Mouse (Mus musculus) A20 (cell line): ENCODE measurements around the gene Faap20.

Experiments
- DNase-seq: peaks from one replicate; pipeline ENCODE4 v3.0.0-alpha.2; 2011; ENCODE audit warnings: low read depth, low spot score

Faap20 gene

DNA sequence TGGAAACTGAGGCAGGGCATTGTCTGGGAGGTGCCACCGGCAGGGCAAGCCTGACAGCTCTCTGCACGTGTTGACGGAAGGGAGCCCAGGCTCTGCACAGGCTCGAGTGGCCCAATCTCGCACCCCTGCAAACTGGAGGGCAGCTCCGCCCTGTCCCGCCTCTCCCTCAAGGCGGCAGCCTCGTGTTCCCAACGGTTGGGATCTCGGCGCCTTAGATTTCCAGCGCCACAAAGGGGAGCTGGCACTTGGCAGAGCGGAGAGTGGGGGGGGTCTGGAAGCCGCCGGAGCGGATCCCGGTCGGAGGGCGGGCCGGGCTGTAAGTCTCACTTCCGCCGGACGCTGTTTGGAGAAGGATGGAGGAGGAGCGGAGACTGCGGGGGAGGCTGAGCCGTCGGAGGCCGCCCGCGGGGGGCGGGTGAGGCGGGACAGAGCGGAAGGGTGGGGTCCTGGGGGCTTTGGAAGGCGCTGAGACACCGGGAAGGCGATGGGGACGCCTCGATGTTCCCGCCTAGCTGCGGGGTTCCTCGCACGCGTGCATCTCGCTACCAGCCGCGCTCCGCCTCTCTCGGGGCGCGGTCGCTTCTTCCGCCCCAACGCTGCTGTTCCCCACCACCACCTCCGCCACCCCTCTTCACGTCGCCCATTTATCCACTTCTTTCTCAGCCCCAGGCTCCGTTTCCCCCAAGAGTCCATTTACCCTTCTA, at the start of gene Faap20:
Gene Faap20, plus strand, starts transcription at position 155 of the 704 bp plus-strand sequence.
- DNase-seq, result peak; percentile 92

DNA sequence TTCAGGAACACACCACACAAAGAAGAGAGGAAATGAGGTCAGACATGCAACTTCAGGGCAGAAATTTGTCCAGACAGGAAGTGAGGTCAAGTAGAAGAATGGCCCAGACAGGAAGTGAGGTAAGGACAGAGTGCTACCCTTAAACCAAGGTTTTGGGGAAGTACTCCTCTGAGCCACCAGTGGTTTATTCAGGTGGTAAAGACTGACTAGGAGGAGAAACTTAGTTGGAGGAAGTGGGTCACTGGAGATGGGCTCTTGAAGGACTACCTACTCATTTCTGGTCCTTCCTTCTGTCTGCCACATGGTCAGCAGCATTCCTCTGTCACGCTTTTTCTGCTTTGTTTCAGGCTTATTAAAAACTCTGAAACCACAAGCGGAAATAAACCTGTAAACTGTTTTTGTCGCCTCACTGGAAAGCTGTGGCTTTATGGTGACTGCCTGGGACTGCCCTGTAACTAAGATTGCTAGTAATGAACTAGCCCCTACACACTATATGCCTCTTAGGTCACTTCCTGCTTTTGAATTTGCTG, 48.7 kb upstream of the Faap20 start:
- DNase-seq, result peak; percentile 82

- DNase-seq, result no peak
Observed at GRCm38 (mm10) chr4:155201764-155202163, 47.8 kb upstream of the Faap20 start.

GRCm38 (mm10) chr4:155205919-155206318, 43.7 kb upstream of the Faap20 start:
- DNase-seq, result no peak

GRCm38 (mm10) chr4:155206498-155206897, 43.1 kb upstream of the Faap20 start:
- DNase-seq, result no peak

DNA sequence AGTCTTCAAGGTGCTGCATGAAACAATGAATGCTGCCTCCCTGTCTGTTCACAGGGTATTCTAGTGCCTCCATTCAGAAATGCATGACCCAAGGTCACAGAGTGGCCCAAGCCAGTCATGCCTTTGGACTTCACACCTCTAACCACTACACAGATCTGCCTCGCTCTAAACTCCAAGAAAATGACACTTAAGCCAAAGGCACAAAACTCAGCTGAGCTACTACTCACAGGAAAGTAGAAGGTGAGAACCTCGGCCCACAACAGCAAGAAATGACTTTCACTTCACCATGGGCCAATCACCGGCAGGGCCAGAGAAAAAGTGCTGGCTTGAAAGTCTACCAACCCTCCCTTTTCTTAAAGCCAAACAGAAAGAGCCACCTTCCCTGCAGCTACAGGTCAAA, 41.8 kb upstream of the Faap20 start:
- DNase-seq, result no peak

DNA sequence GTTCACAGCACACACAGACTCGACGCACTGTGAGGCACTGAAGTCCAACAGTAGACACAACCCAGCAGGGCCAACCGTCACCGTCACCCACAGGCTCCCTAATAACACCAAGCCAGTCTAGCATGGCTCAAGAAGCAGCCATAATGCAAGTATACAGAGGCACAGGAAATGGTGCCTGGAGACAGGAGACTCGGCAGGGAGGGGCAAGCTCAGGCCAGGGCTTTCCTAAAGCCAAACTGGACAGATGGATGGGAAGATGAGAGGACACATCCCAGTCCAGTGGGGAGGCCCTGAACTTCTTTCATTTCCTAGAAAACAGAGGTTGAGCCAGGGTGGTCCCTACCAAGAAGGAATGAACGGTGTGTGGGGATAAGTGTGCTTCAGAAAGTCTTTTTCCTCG, 41.0 kb upstream of the Faap20 start:
- no peak for DNase-seq

GRCm38 (mm10) chr4:155209079-155209478, 40.5 kb upstream of the Faap20 start:
- DNase-seq, result no peak

DNA sequence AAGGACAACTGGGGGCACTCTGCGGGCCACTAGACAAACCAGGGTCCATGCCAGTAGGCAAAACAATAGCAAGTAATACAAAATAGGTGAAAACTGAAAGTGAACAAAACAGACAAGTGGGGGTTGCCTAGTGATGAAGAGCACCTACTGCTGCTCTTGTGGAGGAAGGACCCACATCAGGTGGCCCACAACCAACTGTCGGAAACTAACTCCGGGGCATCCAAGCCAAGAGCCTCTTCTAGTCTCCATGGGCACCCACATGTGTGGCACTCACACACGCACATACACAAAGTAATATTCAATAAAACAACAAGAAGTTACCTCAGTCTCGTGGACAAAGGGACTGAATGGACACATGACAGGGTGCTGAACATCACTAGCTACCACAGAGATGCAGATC, 40.1 kb upstream of the Faap20 start:
- DNase-seq, result no peak

DNA sequence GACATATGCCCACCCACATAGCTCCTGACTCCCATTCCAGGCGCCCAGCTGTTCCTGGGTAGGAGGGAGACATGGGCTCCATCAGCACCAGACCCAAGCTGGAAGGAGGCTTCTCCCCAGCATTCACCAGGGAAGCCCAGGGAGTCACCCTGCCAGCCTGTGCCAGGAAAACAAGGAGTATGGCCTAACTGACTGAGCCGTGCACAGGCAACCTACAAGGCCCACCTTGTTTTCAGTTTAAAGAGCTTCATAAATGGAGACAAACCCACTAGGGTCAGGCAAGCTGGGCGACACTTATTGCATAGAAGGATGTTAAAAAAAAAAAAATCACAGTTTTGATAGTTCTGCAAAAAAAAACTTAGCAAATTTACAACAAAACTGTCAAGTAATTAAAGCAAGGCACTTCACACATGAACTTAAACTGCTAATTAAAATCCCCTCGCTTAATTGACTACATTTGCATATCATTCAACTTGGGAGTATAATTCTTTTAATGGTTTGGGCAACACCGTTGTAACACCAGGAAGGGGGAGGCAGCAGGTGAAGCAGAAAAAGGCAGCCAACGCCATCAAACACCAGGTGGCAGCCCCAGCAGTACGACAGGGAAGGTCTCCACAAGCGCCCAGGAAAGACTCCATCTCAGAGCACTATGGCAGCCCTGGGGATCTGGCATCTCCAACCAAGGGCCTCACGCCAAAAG, 36.4 kb upstream of the Faap20 start:
- DNase-seq, result no peak

- DNase-seq, result no peak
Observed at GRCm38 (mm10) chr4:155213752-155214054, 35.9 kb upstream of the Faap20 start.

GRCm38 (mm10) chr4:155214188-155214587, 35.4 kb upstream of the Faap20 start:
- DNase-seq, result no peak

- DNase-seq, result no peak
Observed at GRCm38 (mm10) chr4:155214793-155215192, 34.8 kb upstream of the Faap20 start.

DNA sequence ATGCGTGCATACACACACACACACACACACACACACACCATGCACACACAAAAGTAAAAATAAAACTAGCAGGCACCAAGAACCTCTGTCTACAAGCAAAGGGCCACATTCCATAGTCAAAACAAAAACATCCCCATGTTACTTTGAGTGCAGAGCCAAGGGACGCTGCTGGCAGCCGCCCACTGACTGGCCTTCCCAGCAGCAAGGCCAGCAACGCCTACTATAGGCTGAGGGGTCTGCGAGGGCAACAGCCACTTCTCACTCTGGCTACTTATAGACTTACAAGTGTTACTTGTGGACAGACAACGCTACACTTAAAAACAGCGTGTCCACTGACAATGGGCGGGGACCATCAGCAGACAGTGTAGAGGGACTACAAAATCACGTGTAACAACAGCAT, 34.4 kb upstream of the Faap20 start:
- no peak for DNase-seq

GRCm38 (mm10) chr4:155215773-155216630, 33.6 kb upstream of the Faap20 start:
- no peak for DNase-seq

DNA sequence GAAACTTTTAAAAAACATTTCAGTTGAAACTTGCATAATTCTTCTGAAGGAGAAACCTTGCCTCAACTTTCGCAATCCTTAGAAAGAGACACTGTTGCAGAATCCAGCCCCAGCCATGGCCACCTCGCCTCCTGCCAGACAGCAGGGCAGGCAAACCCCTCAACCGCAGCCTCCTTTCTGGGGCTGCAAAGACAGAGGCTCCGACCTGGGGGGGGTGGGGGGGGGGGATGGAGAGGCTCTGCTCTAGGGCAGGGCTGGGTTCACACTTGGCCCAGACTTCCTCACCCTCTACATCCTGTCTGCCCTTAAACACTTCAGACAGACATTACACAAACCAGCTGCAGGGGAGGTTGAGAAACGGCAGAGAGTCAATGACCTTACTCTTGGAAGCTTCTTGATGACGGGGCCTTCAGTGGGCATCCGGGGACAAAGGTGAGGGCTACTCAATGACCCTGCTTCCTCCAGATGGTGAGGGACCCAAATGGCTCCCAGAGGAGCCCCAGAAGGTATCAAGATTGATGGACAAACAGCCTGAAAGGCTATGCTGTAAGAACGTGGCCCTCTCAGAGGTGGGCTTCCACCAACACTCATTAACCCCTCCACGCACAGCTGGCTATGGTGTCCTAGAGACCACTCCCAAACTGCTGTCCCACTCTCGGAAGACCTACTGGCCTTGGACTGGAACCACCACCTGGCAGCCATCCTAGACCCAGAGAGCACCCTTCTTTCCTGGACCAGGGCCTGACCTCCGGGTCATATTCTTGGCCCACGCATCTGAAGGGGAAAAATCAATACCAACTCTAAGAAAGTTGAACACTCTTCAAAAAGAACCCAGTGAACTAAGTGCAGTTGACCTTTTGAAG, 32.1 kb upstream of the Faap20 start:
- DNase-seq, result no peak

- no peak for DNase-seq
Observed at GRCm38 (mm10) chr4:155218104-155218732, 31.4 kb upstream of the Faap20 start.

- no peak for DNase-seq
Observed at GRCm38 (mm10) chr4:155219271-155220212, 30.1 kb upstream of the Faap20 start.

GRCm38 (mm10) chr4:155220213-155221100, 29.1 kb upstream of the Faap20 start:
- DNase-seq, result no peak
